Mouse (Mus musculus) midbrain, embryonic 11.5 days (tissue): ENCODE data around the gene Rap2c. TPM values are rescaled to one million over a fixed set of nuclear protein-coding genes. Genes with fewer than 3 reads are reported as not detected.

Experiments used
- ATAC-seq: fragments of 200-750 bp; cut with Nextera tagmentation; 2 replicates; pipeline ENCODE4 v1.8.0; 2017; ENCODE audit warnings: moderate TSS enrichment, moderate library complexity; ENCODE audit not compliant: low FRiP score
- DNase-seq: peaks from one replicate; pipeline ENCODE4 v3.0.0; 2015; ENCODE audit warnings: low spot score; ENCODE audit errors: missing footprints
- H3K27ac ChIP-seq: fragments of 300-500 bp; sonication (generic); 2 replicates; pipeline ENCODE4 v1.5.1; 2014; ENCODE audit warnings: low read depth, low read length
- H3K27me3 ChIP-seq: fragments of 300-500 bp; sonication (generic); 2 replicates; pipeline ENCODE4 v1.6.1; 2014; ENCODE audit warnings: mild to moderate bottlenecking, low read length, moderate library complexity, mixed read lengths; ENCODE audit not compliant: control insufficient read depth, insufficient read depth
- H3K36me3 ChIP-seq: fragments of 300-500 bp; sonication (generic); 2 replicates; pipeline ENCODE4 v1.6.1; 2014; ENCODE audit warnings: mild to moderate bottlenecking, low read length, moderate library complexity, mixed read lengths; ENCODE audit not compliant: control insufficient read depth, insufficient read depth
- H3K4me1 ChIP-seq: fragments of 300-500 bp; sonication (generic); 2 replicates; pipeline ENCODE4 v1.6.1; 2014; ENCODE audit warnings: low read length; ENCODE audit not compliant: control insufficient read depth, insufficient read depth
- H3K4me2 ChIP-seq: fragments of 300-500 bp; sonication (generic); 2 replicates; pipeline ENCODE4 v1.6.1; 2014; ENCODE audit warnings: mild to moderate bottlenecking, moderate library complexity
- H3K4me3 ChIP-seq: fragments of 300-500 bp; sonication (generic); 2 replicates; pipeline ENCODE4 v1.5.1; 2014; ENCODE audit warnings: low read depth, low read length
- H3K9ac ChIP-seq: fragments of 300-500 bp; sonication (generic); 2 replicates; pipeline ENCODE4 v1.6.1; 2014; ENCODE audit warnings: low read length
- H3K9me3 ChIP-seq: fragments of 300-500 bp; sonication (generic); 2 replicates; pipeline ENCODE4 v1.6.1; 2016; ENCODE audit warnings: low read length; ENCODE audit not compliant: control insufficient read depth
- WGBS: fragments of 180-500 bp; shearing (Covaris S2); extraction: QIAGEN DNeasy Blood & Tissue Kit; methylation state at CpG from one replicate; pipeline ENCODE4 v1.1.7; 2014; 5-methylcytosine and 5-hydroxymethylcytosine counted together
- polyA plus RNA-seq: library from polyadenylated mRNA; unstranded; fragments of >200 nt; fragmentation: Nextera tagmentation; extraction: Ambion mirVana; gene quantifications from 2 replicates; pipeline ENCODE4 v1.2.1, GENCODE M21; 2014

The Rap2c gene
- polyA plus RNA-seq, result 24.1 and 26.9 TPM in 2 replicates

DNA sequence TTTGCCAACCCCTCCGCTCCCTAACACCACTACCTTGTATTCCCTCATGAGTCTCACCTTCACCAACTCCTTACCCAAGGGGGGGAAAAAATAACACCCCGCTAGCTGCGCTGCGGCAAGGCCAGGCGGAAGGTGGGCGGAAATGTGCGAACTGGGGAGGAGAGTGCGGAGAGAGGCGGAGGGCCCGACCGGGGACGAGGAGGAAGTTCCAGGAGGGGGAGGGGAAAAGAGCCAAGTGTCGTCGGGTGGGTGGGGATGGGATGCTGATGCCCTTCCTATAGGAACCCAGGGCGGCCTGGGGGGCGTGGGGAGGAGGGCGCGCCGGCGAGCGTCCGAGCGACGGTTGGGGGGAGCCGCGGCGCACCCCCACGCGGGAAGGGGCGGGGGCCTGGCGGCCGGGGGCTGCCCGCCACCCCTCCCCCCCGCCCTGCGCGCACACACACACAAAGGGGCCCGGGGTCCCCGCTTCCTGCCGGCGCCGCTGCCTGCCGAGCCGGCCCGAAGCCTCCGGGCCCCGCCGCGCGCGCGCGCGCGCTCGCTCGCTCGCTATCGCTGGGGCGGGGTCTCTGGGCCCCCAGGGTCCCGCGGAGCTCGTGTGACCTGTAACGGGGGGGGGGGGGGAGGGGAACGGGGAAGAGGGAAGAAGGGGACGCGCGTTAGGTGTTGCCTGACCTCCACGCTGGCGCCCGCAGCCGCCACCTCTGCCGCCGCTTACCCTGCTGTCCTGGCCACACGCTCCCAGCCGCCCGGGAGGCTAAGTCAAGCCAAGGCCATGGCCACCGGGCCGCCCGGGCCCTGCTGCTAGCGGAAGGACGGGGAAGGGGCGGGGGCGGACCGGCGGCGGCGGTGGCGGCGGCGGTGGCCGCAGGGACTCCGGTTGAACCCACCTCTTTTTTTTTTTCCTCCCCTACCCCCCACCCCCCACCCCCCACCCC is at the start of gene Rap2c:
Gene Rap2c (minus strand): TSS at position 168 of the 935 bp plus-strand sequence.
- H3K9me3 ChIP-seq, result no peaks in the 10 kb centered on the region
- peak within 1 kb of the TSS; percentile 42 for H3K4me2 ChIP-seq
- ATAC-seq (peak; percentile 88), DNase-seq (peak; percentile 91)
- peak within 1 kb of the TSS; percentile 82 for H3K9ac ChIP-seq
- WGBS, result 33% methylated on average over 23 of the region's 92 CpGs
- peak within 1 kb of the TSS; percentile 52 for H3K4me3 ChIP-seq
- H3K36me3 ChIP-seq, result no peaks in the 10 kb centered on the region
- H3K4me1 ChIP-seq, result no peaks in the 10 kb centered on the region
- H3K27me3 ChIP-seq, result no peaks in the 10 kb centered on the region
- peak within 1 kb of the TSS; percentile 80 for H3K27ac ChIP-seq

DNA sequence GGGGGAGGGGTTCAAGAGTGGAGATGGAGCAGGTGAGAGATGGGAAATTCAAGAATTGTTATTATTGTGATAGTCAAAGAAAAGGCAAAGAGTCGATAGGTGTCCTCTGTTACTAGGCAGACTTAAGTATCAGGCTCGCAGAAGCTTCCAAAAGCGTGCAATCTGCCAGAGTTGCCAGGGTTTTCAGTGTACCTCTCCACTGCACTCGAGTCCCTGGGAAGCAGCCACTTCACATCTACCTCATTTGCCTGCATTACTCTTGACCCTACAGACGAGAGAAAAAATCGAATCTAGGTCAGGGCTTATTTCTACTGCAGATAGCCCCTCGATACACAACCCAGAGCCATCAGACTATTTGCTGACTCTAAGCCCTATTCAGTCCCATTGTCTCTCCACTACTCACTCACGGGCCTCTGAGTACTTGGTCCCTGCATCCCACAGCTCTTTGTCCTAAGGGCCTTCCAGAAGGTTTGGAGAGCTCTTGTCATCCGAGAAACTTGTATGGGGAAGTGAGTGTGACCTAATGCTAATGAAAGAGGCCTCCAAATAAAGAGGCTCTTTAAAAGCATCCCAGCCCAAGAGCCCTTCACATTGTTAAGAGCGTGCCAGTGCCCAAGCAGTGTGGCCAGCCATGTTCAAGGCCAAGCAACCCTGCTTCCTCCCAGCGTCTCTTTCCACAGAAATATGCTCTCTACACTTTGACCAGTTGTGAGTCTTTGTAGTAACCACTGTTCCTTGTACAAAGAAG is 48.9 kb upstream of the Rap2c start:
- Histone ChIP-seq H3K9me3 (no peaks in the 10 kb centered on the region), H3K4me1 (no peaks in the 10 kb centered on the region), H3K27me3 (no peaks in the 10 kb centered on the region), H3K9ac (no peak overlapping the region), H3K36me3 (no peaks in the 10 kb centered on the region), H3K4me2 (no peak overlapping the region), H3K4me3 (no peak overlapping the region), H3K27ac (no peak overlapping the region)
- WGBS, result 71% methylated on average over 11 of the region's 11 CpGs
- DNase-seq (no peak), ATAC-seq (no peak)

DNA sequence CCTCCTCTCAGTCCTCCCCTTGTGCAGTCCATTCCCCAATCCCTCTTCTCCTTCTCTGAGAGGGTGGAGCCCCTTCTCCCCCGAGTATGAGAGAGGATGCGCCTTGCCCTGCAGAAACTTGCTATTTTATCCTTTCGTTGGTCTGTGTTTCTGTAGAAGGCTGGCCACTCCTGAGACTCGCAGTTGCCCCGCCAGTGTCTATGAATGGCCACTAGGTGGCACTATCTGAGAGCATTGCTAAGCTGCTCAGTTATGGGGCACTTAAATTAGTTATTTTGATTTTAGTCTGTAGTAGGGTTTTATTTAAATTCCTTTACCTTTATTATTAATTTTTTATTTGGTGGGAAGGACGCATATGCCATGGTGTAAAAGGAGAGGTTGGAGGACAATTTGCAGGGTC is 48.0 kb upstream of the Rap2c start:
- Histone ChIP-seq H3K4me1 (no peaks in the 10 kb centered on the region), H3K9me3 (no peaks in the 10 kb centered on the region), H3K27ac (no peak overlapping the region), H3K27me3 (no peaks in the 10 kb centered on the region), H3K9ac (no peak overlapping the region), H3K4me2 (no peak overlapping the region), H3K4me3 (no peak overlapping the region), H3K36me3 (no peaks in the 10 kb centered on the region)
- 18% methylated on average over 6 of the region's 6 CpGs for WGBS
- ATAC-seq (0 out of 2 replicates have a peak, but pooled peaks have one; percentile 42), DNase-seq (no peak)

- no peak overlapping the region for H3K9ac ChIP-seq
- no peak overlapping the region for H3K4me2 ChIP-seq
- no peak overlapping the region for H3K4me3 ChIP-seq
- H3K36me3 ChIP-seq, result no peaks in the 10 kb centered on the region
- H3K4me1 ChIP-seq, result no peaks in the 10 kb centered on the region
- WGBS, result 65% methylated on average over 6 of the region's 6 CpGs
- ATAC-seq (no peak), DNase-seq (no peak)
- no peaks in the 10 kb centered on the region for H3K27me3 ChIP-seq
- no peaks in the 10 kb centered on the region for H3K9me3 ChIP-seq
- no peak overlapping the region for H3K27ac ChIP-seq
Measured at GRCm38 (mm10) chrX:51065158-51065664, 47.4 kb upstream of the Rap2c start.

DNA sequence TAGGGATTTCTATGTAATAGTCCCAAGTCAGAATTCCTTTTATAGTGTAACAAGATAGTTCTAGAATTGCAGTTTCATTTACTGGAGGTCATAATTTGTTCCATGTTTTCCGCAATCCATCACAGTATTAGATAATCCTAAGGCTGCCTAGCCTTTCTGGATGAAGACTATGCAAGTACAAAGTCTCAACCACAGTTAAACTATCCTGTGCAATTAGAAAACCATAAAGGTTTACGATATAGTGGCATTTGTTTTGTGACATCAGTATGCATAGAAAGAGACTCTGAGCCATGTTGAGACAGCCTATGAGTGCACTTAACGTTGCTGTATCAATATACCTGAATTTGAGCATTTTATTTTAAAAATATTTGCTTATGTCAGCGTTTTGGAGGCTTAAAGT is 42.4 kb upstream of the Rap2c start:
- Histone ChIP-seq H3K4me3 (no peak overlapping the region), H3K4me1 (no peaks in the 10 kb centered on the region), H3K27me3 (no peaks in the 10 kb centered on the region), H3K9ac (no peak overlapping the region), H3K36me3 (no peaks in the 10 kb centered on the region), H3K27ac (no peak overlapping the region), H3K4me2 (no peak overlapping the region), H3K9me3 (no peaks in the 10 kb centered on the region)
- no peak for DNase-seq
- ATAC-seq, result no peak
- WGBS, result 63% methylated on average over 4 of the region's 4 CpGs

DNA sequence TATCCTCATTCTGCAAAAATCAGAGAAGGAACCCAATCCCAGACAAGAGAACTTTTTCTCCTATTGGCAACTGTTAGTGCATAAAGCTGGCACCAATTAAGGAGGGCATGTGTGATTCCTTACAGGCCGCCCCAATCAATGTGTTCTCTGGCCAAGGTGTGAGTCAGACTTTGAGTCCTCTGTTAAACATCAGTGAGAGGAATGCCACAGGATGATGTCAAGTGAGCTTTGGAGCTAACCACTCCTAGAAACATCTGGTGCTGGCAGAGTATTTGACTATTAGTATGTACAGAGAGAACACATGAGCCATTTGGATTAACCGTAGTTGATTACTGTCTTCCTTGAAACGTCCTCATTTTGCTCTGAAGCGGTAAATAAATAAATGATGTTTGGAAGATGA is 40.9 kb upstream of the Rap2c start:
- ATAC-seq (no peak), DNase-seq (no peak)
- no peak overlapping the region for H3K27ac ChIP-seq
- no peaks in the 10 kb centered on the region for H3K36me3 ChIP-seq
- no peaks in the 10 kb centered on the region for H3K4me1 ChIP-seq
- no peak overlapping the region for H3K9ac ChIP-seq
- WGBS, result 84% methylated on average over 4 of the region's 4 CpGs
- H3K4me3 ChIP-seq, result no peak overlapping the region
- no peaks in the 10 kb centered on the region for H3K9me3 ChIP-seq
- no peaks in the 10 kb centered on the region for H3K27me3 ChIP-seq
- no peak overlapping the region for H3K4me2 ChIP-seq

DNA sequence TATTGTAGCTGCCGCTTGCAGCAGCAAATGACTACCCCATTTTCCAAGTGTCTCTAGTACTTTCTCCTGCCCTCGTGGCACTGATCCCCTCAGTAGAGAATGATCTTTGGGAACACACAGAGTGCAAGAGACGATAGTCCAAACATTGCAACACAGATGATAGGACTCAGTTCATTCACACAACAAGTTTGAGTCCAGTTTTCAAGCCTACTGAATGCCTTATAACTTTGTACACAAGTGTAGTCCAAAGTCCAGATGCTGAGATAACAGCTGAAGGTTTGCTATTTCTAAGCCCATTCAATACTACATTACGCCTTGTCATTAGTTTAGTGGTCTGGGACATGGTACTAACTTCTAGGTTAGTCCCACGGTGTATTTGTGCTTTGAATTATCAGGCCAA is 40.5 kb upstream of the Rap2c start:
- ATAC-seq (no peak), DNase-seq (no peak)
- H3K27ac ChIP-seq, result no peak overlapping the region
- H3K4me2 ChIP-seq, result no peak overlapping the region
- H3K4me1 ChIP-seq, result no peaks in the 10 kb centered on the region
- H3K36me3 ChIP-seq, result no peaks in the 10 kb centered on the region
- H3K9me3 ChIP-seq, result no peaks in the 10 kb centered on the region
- H3K9ac ChIP-seq, result no peak overlapping the region
- 92% methylated on average over 5 of the region's 5 CpGs for WGBS
- no peak overlapping the region for H3K4me3 ChIP-seq
- no peaks in the 10 kb centered on the region for H3K27me3 ChIP-seq

- Histone ChIP-seq H3K36me3 (no peaks in the 10 kb centered on the region), H3K27ac (no peak overlapping the region), H3K4me1 (no peaks in the 10 kb centered on the region), H3K4me3 (no peak overlapping the region), H3K9me3 (no peaks in the 10 kb centered on the region), H3K9ac (no peak overlapping the region), H3K4me2 (no peak overlapping the region), H3K27me3 (no peaks in the 10 kb centered on the region)
- no peak for DNase-seq
- 69% methylated on average over 3 of the region's 3 CpGs for WGBS
- no peak for ATAC-seq
Measured at GRCm38 (mm10) chrX:51051680-51052461, 34.1 kb upstream of the Rap2c start.
